Mouse (Mus musculus): ENCODE data around the gene Rd3. TPM values are rescaled to one million over a fixed set of nuclear protein-coding genes. Genes with fewer than 3 reads are reported as not detected.

Gene Rd3
- polyA plus RNA-seq, 1 experiment from 2014 or later, result 0.20 TPM

DNA sequence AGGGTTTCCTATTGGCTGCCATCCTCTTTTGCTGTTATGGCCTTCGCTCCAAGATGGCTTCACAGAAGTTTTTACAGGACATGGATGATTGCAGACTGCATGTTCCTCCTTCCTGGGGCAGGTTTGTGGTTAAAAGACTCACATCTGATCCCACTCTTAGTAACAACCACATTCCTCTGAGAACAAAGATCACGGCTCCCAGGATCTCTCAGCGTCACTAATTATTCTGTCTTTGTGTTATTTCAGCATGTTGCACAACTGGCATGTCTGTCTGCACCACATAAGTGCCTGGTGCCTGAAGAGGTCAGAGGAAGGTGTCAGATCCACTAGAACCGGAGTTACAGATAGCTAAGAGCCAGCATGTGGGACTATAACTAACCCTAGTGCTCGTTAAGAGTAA is 7.2 kb upstream of the Rd3 start:
- WGBS, result 85% methylated on average over 5 of the region's 5 CpGs

DNA sequence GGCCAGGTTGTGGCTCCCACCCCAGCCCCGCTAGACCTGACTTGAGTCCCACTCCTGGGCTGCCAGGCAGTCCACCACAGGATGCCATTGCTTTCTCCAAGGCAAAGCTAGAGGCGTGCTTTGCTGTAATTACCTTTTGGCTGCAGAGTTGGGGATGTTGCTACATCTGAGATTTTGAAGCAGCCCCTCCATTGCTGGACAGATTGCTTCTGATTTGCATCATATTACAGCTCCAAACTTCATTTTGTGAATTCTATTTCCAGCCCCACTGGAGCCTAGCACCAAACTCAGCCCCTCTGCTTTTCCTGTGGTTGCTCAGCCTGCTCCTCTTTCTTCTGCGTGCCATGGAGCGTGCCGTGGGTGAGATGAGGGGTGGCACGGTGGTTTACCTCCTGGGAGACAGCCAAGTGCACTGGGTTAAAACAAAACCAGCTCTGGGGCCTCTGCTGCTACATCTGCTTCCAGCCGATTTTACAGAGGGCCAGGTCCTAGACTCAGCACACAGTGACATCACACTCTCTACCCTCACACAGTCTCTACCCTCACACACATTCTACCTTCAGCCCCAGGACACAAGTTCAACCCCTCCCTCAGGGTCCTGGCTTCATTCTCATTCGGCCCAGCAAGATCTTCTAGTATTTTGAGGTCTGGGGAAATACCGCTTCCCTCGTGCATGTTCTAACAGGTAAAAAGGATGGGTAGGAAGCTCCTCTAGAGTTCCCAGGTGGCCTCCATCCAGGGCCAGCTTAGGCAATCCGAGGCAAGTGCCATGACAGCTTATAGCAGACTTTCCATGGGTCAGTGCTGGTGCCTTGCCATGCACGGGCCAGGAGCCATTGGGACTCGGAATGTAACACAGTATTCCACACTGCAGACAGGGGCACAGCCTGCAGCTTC is 2.4 kb upstream of the Rd3 start:
- ATAC-seq, result no peak
- Histone ChIP-seq H3K4me1 (replicated peaks) (peaks cover 7% of the 10 kb centered on the region; the same call in 1 of the 2 replicates), H3K9ac (no peak overlapping the region), H3K27me3 (replicated peaks) (no peaks in the 10 kb centered on the region), H3K4me3 (replicated peaks) (no peak overlapping the region), H3K27ac (no peak overlapping the region), H3K9me3 (no peaks in the 10 kb centered on the region), H3K36me3 (no peaks in the 10 kb centered on the region), H3K4me2 (replicated peaks) (no peak overlapping the region)
- whole genome bisulfite sequencing, result 70% methylated on average over 13 of the region's 13 CpGs

More for the DNA sequence above, 7.2 kb upstream of the Rd3 start:
- H3K4me2 ChIP-seq (replicated peaks), result no peak overlapping the region
- H3K9me3 ChIP-seq, result no peaks in the 10 kb centered on the region
- H3K27ac ChIP-seq, result no peak overlapping the region
- no peak overlapping the region for H3K4me3 ChIP-seq (replicated peaks)
- ATAC-seq, result no peak
- no peak overlapping the region for H3K9ac ChIP-seq
- no peaks in the 10 kb centered on the region for H3K4me1 ChIP-seq (replicated peaks)
- H3K27me3 ChIP-seq (replicated peaks), result no peaks in the 10 kb centered on the region
- H3K36me3 ChIP-seq, result no peaks in the 10 kb centered on the region

DNA sequence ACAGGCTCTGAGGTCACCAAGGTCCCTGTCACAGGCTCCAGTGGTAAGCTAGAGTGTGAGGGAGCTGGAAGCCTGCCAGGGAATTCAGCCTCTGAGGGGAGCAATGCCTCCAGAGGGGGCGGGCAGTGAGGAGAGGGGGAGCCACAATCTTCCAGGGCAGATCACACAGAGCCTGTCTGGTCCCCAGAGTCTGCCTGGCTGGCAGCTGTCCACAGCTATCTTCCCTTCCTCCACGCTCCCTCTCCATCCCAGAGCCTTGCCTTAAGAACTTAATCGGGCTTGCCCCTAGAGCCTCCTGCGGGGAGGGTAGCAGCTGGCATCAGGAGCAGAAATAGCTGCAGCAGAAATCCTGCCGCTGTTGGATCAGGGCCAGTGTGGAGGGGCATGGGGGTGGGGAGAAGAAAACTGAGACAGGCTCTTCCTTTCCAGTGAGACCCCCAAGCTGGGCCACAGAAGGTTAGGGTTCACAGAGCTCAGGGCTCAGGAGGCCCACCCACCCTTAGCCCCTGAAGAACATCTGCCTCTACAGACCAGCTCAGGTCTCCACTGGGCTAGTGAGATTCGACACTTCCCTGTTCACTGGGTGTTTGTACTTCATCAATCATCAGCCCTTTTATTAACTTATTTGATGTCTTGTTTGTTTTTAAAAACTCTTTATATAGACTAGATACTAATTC is 4.4 kb downstream of the Rd3 start:
- ATAC-seq, result peak; percentile 75
- whole genome bisulfite sequencing, result 24% methylated on average over 6 of the region's 6 CpGs
- H3K4me2 ChIP-seq (replicated peaks), result no peak overlapping the region

DNA sequence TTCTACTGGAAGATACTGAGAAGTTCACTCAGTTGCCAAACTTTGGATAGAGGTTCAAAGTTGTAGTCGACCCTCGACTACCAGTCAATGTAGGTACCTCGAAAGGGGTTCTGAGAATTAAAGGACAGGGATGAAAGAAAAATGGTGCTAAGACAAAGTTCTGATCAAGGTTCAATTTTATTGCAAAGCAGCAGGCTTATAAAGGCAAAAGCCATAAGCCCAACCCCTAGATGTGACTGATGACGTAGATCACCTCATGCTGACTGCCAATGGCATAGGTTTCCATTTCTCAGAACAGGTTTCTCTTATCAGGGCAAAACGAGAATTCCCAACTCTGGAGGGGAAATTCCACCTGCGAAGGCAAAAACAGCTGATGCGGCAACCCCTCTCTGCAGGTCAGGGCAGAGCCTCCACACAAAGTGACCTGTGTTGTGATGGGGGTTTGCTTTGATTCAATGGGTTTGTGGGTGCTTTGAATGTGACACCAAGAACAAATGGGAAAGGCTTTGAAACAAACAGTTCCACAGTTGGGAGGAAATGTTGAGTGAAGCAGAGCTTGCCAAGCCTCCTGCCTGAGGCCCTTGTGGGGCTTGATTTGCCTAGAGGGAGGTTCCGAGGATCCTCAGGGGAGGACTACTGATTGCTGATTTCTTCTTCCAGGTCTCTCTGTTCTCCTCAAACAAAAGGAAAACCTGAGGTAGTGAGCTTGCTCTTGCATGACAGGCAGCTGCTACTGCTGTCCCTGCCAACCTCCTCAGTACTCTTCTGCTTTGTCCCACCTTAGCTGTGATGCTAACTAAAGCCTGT is 9.7 kb downstream of the Rd3 start:
- H3K27me3 ChIP-seq (replicated peaks), result no peaks in the 10 kb centered on the region; the same call in 1 of the 2 replicates
- 0 out of 2 replicates have a peak, but pooled peaks cover 2% of the 10 kb centered on the region for H3K4me1 ChIP-seq (replicated peaks)
- H3K36me3 ChIP-seq, result no peaks in the 10 kb centered on the region
- ATAC-seq, result no peak
- no peak overlapping the region for H3K27ac ChIP-seq
- no peak overlapping the region for H3K4me2 ChIP-seq (replicated peaks)
- WGBS, result 68% methylated on average over 8 of the region's 8 CpGs
- H3K9me3 ChIP-seq, result no peaks in the 10 kb centered on the region
- no peak overlapping the region for H3K4me3 ChIP-seq (replicated peaks)
- H3K9ac ChIP-seq, result no peak overlapping the region

More for the DNA sequence above, 4.4 kb downstream of the Rd3 start:
- Histone ChIP-seq H3K9me3 (no peaks in the 10 kb centered on the region), H3K27me3 (replicated peaks) (no peaks in the 10 kb centered on the region; the same call in 1 of the 2 replicates), H3K4me1 (replicated peaks) (peaks cover 17% of the 10 kb centered on the region), H3K36me3 (no peaks in the 10 kb centered on the region), H3K4me3 (replicated peaks) (no peak overlapping the region), H3K9ac (no peak overlapping the region), H3K27ac (no peak overlapping the region)

DNA sequence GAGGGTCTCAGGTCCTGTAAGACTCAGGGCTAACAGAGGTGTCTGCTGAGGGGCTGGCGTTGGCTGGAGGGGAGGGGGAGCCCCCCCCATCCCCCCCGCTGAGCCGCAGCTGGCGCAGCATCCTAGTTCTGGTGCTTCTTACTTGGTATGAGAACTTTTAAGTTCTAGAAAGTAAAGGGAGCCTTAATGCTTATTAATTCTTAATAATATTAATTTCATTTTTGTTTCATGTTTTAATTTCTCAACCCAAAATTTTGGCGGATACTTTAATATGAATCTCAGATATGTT is 10.3 kb downstream of the Rd3 start:
- no peaks in the 10 kb centered on the region; the same call in 1 of the 2 replicates for H3K27me3 ChIP-seq (replicated peaks)
- no peak overlapping the region for H3K4me3 ChIP-seq (replicated peaks)
- H3K36me3 ChIP-seq, result no peaks in the 10 kb centered on the region
- H3K9me3 ChIP-seq, result no peaks in the 10 kb centered on the region
- peaks cover 6% of the 10 kb centered on the region; the same call in 1 of the 2 replicates for H3K4me1 ChIP-seq (replicated peaks)
- no peak overlapping the region for H3K27ac ChIP-seq
- no peak overlapping the region for H3K4me2 ChIP-seq (replicated peaks)
- no peak overlapping the region for H3K9ac ChIP-seq
- ATAC-seq, result no peak
- 53% methylated on average over 5 of the region's 5 CpGs for WGBS

DNA sequence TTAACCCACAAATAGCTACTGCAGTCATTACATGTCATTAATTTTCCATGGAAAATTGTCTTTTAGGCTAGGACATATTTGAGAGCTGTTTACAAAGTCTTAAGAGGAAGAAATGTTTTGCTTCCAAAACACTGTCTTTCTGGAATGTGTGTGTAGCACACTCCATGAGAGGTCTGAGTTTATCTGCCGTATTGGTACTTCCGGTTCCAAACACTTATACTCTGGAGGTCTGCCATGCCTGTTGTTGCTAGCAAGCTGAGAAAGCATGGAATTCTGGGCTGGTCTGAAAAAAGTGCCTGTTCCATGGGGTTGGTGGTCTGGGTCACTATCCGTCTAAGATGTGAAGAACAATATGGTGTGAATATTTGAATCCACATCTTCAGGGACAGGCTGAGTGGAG is 11.5 kb downstream of the Rd3 start:
- Histone ChIP-seq H3K9ac (no peak overlapping the region), H3K27ac (no peak overlapping the region)

DNA sequence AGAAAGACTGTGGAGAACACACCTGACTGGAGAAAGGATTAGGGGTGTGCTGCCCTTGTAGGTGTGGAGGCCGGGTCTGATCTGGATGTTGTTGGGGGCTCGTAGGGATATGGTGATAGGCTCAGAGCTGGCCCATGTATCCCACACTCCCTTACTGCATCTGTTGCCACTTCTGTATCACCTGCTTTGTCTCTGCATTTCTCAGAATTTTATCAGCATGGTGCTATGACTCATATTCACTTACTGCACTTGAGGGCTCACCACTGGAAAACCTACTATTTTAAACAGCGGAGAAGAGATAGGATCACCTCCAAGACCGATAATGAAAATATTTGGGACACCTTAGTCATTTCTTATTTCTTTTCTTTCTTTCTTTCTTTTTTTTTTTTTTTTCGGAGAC is 11.9 kb downstream of the Rd3 start:
- H3K4me3 ChIP-seq (replicated peaks), result no peak overlapping the region
- H3K4me2 ChIP-seq (replicated peaks), result peak overlapping the region; percentile 59
- no peaks in the 10 kb centered on the region for H3K9me3 ChIP-seq
- H3K9ac ChIP-seq, result no peak overlapping the region
- 0 out of 2 replicates have a peak, but pooled peaks have one; percentile 5 for ATAC-seq
- H3K27me3 ChIP-seq (replicated peaks), result no peaks in the 10 kb centered on the region; the same call in 1 of the 2 replicates
- H3K36me3 ChIP-seq, result no peaks in the 10 kb centered on the region
- 88% methylated on average over 5 of the region's 5 CpGs for WGBS
- H3K27ac ChIP-seq, result no peak overlapping the region
- peaks cover 8% of the 10 kb centered on the region; the same call in 1 of the 2 replicates for H3K4me1 ChIP-seq (replicated peaks)

More for the DNA sequence above, 11.5 kb downstream of the Rd3 start:
- ATAC-seq, result no peak
- no peak overlapping the region for H3K4me3 ChIP-seq (replicated peaks)
- H3K4me1 ChIP-seq (replicated peaks), result peaks cover 8% of the 10 kb centered on the region; the same call in 1 of the 2 replicates
- no peaks in the 10 kb centered on the region; the same call in 1 of the 2 replicates for H3K27me3 ChIP-seq (replicated peaks)
- no peaks in the 10 kb centered on the region for H3K36me3 ChIP-seq
- H3K4me2 ChIP-seq (replicated peaks), result no peak overlapping the region
- H3K9me3 ChIP-seq, result no peaks in the 10 kb centered on the region
- WGBS, result 60% methylated on average over 3 of the region's 3 CpGs

DNA sequence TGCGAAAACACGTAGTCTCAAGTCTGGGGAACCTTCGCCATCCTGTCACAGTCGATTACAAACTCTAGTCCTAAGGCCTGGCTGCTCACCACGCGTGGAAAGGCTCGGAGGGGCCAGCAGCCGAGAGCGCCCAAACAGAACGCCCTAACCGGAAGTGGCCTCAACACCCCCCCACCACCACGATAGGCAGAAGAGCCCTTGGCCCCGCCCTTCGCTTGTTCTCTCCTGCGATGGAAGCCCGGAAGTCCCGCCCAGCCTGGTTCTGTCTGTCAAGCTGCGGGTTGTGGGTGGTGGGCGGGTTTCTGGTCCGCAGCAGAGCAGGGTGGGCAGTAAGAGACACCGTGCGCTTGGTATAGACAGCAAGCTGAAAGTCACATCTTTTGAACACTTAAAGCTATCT is 12.8 kb downstream of the Rd3 start:
- H3K9ac ChIP-seq, result peak overlapping the region; percentile 61
- H3K36me3 ChIP-seq, result no peaks in the 10 kb centered on the region
- no peaks in the 10 kb centered on the region; the same call in 1 of the 2 replicates for H3K27me3 ChIP-seq (replicated peaks)
- peak overlapping the region; percentile 53 for H3K4me3 ChIP-seq (replicated peaks)
- no peaks in the 10 kb centered on the region for H3K9me3 ChIP-seq
- under 1% methylated on average over 22 of the region's 22 CpGs for WGBS
- H3K4me1 ChIP-seq (replicated peaks), result peaks cover 8% of the 10 kb centered on the region; the same call in 1 of the 2 replicates
- H3K4me2 ChIP-seq (replicated peaks), result peak overlapping the region; percentile 59
- peak; percentile 98 for ATAC-seq
- peak overlapping the region; percentile 72 for H3K27ac ChIP-seq

DNA sequence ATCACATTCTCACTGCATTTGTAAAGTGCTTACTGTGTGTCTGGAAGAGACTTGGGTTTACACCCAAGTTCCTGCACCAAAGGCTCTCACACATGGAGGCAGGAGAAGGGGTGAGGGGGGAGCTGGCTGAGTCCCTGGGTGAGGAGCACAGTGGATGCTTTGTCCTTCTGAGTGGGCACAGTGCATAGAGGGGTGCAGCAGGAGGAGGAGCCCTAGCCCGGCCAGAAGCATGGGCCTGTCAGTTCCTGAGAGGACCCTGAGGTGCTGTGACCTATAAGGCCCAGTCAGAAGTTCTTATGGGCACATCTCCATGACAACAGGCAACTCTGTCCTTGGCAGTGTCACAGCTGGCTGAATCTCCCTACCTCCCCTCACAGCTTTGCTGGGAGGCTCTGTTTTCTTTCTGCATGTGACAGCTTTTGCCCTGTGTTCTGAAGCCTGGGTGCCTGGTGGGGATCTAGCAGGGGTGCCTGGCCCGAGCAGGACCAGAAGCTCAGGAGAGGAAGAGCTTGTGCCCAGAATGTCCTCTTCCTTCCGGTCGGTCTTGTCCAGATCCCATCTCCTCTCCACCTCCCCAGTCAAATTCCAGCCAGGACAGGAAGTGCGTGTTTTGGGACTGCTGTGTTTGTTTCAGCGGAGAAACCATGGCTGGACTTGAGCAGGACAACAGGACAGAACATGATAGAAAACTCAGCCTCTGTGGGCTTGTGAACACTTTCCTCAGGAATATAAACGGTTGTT is 15.0 kb downstream of the Rd3 start:
- no peaks in the 10 kb centered on the region for H3K27me3 ChIP-seq (replicated peaks)
- H3K4me3 ChIP-seq (replicated peaks), result no peak overlapping the region
- peaks cover 8% of the 10 kb centered on the region for H3K36me3 ChIP-seq
- 54% methylated on average over 7 of the region's 7 CpGs for WGBS
- H3K4me2 ChIP-seq (replicated peaks), result no peak overlapping the region
- no peak for ATAC-seq
- H3K9me3 ChIP-seq, result no peaks in the 10 kb centered on the region
- peak overlapping the region; percentile 23 for H3K27ac ChIP-seq
- H3K4me1 ChIP-seq (replicated peaks), result peaks cover 7% of the 10 kb centered on the region; the same call in 1 of the 2 replicates
- H3K9ac ChIP-seq, result no peak overlapping the region

DNA sequence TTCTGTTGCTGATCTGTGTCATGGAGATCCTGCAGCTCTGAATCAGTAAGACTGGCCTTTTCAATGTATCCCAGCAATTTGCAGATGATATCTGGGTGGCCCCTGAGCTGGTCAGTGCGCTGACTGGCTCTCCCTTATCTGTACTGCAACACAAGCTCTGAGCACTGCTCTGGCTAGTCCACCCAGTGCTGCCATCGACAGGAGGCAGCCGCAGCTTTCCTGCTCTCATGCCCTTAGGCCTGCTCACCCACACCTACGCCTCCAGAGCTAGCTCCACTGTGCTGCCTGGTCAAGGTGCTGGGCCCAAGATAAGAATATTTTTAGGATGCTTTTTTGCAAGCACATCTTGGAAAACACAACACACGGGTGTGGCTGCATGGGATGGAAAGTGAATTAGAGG is 17.3 kb downstream of the Rd3 start:
- no peak for ATAC-seq
- 71% methylated on average over 5 of the region's 5 CpGs for WGBS

DNA sequence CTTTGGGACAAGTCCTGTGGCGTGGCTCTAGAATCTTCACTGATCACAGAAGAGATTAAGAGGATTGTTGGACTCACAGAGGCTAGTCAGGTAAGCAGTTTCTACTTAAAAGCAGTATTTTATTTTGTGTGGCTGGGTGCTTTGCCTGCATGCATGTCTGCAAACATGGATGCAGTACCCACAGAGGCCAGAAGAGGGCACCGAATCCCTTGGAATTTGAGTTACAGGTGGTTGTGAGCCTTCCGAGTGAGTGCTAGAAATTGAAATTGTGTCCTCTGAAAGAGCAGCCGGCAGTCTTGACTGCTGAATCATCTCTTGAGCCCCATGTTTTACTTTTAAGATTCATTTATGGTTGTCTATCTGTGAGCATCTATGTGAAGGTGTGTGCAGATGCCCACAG is 18.3 kb downstream of the Rd3 start:
- H3K27ac ChIP-seq, result no peak overlapping the region
- no peaks in the 10 kb centered on the region for H3K27me3 ChIP-seq (replicated peaks)
- no peak overlapping the region for H3K4me2 ChIP-seq (replicated peaks)
- peaks cover 5% of the 10 kb centered on the region; the same call in 1 of the 2 replicates for H3K4me1 ChIP-seq (replicated peaks)
- ATAC-seq, result no peak
- H3K9ac ChIP-seq, result no peak overlapping the region
- peaks cover 16% of the 10 kb centered on the region for H3K36me3 ChIP-seq
- H3K4me3 ChIP-seq (replicated peaks), result no peak overlapping the region
- WGBS, result 62% methylated on average over 4 of the region's 4 CpGs
- no peaks in the 10 kb centered on the region for H3K9me3 ChIP-seq

More for the DNA sequence above, 17.3 kb downstream of the Rd3 start:
- Histone ChIP-seq H3K9ac (no peak overlapping the region), H3K27ac (no peak overlapping the region), H3K4me3 (replicated peaks) (no peak overlapping the region), H3K27me3 (replicated peaks) (no peaks in the 10 kb centered on the region), H3K4me2 (replicated peaks) (no peak overlapping the region), H3K9me3 (no peaks in the 10 kb centered on the region), H3K36me3 (peaks cover 12% of the 10 kb centered on the region), H3K4me1 (replicated peaks) (peaks cover 5% of the 10 kb centered on the region; the same call in 1 of the 2 replicates)
